Mouse (Mus musculus): Measurements from ENCODE around the gene Mtcl1. TPM values are rescaled to one million over a fixed set of nuclear protein-coding genes. Genes with fewer than 3 reads are reported as not detected.

The Mtcl1 gene
- polyA plus RNA-seq, 1 experiment from 2014 or later = 1.5 TPM

DNA sequence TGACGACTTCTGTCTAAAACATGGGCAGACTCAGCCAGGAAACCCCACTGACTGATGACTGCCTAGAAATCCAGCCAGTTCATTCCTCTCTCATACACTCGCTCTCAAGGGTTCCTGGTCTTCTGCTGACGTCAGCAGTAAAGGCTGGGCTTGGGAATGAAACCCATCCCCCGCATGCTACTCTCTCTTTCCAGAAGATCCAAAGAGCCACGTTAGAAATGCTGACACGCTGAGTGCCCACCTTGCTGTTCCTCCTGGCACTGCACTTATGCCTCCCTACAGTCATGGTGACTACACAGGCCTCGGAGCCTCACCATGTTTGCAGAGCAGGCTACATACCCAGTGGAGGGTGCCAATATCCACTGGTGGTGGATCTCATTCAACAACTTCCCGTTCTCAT lies 41.7 kb downstream of the Mtcl1 start:
- ATAC-seq = no peak
- H3K4me3 ChIP-seq (ENCODE audit: low read depth, low read length) = no peak overlapping the region
- H3K4me1 ChIP-seq (replicated peaks; ENCODE audit: control insufficient read depth, insufficient read depth, low read length) = no peaks in the 10 kb centered on the region
- H3K9me3 ChIP-seq (ENCODE audit: control insufficient read depth) = no peaks in the 10 kb centered on the region
- no peak overlapping the region for H3K9ac ChIP-seq (ENCODE audit: low read depth, low read length)
- no peak for TF ChIP-seq CTCF (IDR thresholded peaks at IDR 0.05; ENCODE audit: low read depth)
- no peaks in the 10 kb centered on the region for H3K27me3 ChIP-seq (replicated peaks; ENCODE audit: control insufficient read depth, insufficient read depth, low read length)
- no peak overlapping the region for H3K4me2 ChIP-seq (replicated peaks; ENCODE audit: low read depth)
- WGBS = 71% methylated on average over 8 of the region's 8 CpGs
- H3K36me3 ChIP-seq (ENCODE audit: control insufficient read depth, insufficient read depth) = no peaks in the 10 kb centered on the region
- H3K27ac ChIP-seq (ENCODE audit: low read depth, low read length) = no peak overlapping the region

DNA sequence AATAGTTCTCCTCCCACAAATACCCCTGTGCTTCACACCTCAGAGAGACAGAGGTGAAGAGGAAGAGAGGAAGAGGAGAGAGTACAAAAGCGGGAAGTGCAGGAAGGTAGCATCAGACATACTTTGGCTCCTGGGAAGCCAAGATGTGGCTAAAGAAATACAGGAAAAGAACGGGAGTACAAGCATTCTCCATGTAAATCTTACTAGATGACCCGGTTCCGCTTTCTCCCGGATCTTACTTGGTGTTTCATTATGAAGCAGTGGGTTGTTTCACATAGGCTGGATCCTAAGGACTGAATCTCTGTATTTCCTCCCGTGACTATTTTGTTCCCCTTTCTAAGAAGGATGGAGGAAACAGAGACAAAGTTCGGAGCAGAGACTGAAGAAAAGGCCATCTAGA lies 43.9 kb downstream of the Mtcl1 start:
- WGBS = 58% methylated on average over 7 of the region's 7 CpGs

DNA sequence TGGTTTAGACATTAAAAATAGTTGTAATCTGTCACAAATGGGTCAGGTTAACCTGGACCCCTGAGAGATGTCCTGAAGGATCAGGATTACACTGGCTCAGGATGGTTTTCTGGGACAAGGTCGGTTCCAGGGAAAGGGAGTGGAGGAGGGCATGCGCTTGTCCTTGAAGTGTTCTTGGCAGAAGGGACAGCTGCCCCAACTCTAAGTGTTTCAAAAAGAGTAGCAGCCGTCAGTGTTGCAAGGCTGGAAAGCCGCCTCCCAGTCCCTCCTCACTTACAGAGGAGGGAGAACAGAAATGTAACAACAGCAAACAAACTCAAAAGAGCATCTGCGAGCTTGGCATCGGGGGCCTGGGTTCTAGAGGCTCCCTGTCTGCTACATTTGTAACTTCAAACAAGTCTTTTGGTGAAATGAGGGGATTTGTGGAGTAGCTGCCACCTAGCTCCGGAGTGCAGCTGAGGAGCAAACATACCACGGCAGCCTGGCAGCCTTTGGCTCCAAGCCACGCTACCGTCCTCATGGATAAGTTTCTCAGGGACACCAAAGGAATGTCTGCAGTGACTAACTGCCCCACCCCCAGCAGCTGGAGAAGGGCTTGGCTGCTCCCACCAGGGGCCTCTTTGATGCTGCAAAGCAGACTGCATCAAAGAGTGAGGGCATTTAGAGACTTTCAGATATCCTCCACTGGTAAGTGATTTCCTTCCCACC lies 44.5 kb downstream of the Mtcl1 start:
- Histone ChIP-seq H3K9me3 (ENCODE audit: control insufficient read depth) (no peaks in the 10 kb centered on the region), H3K4me1 (replicated peaks; ENCODE audit: control insufficient read depth, insufficient read depth, low read length) (no peaks in the 10 kb centered on the region), H3K27me3 (replicated peaks; ENCODE audit: control insufficient read depth, insufficient read depth, low read length) (no peaks in the 10 kb centered on the region), H3K36me3 (ENCODE audit: control insufficient read depth, insufficient read depth) (no peaks in the 10 kb centered on the region), H3K27ac (ENCODE audit: low read depth, low read length) (no peak overlapping the region), H3K4me3 (ENCODE audit: low read depth, low read length) (no peak overlapping the region), H3K4me2 (replicated peaks; ENCODE audit: low read depth) (no peak overlapping the region; the same call in 1 of the 2 replicates), H3K9ac (ENCODE audit: low read depth, low read length) (no peak overlapping the region)
- no peak for TF ChIP-seq CTCF (IDR thresholded peaks at IDR 0.05; ENCODE audit: low read depth)
- ATAC-seq = no peak
- 21% methylated on average over 10 of the region's 10 CpGs for WGBS

More for the DNA sequence above, 43.9 kb downstream of the Mtcl1 start:
- Histone ChIP-seq H3K4me1 (replicated peaks; ENCODE audit: control insufficient read depth, insufficient read depth, low read length) (no peaks in the 10 kb centered on the region), H3K9me3 (ENCODE audit: control insufficient read depth) (no peaks in the 10 kb centered on the region), H3K27me3 (replicated peaks; ENCODE audit: control insufficient read depth, insufficient read depth, low read length) (no peaks in the 10 kb centered on the region), H3K4me3 (ENCODE audit: low read depth, low read length) (no peak overlapping the region), H3K9ac (ENCODE audit: low read depth, low read length) (no peak overlapping the region), H3K27ac (ENCODE audit: low read depth, low read length) (no peak overlapping the region), H3K4me2 (replicated peaks; ENCODE audit: low read depth) (no peak overlapping the region; the same call in 1 of the 2 replicates), H3K36me3 (ENCODE audit: control insufficient read depth, insufficient read depth) (no peaks in the 10 kb centered on the region)
- TF ChIP-seq CTCF (IDR thresholded peaks at IDR 0.05; ENCODE audit: low read depth) = no peak
- no peak for ATAC-seq

DNA sequence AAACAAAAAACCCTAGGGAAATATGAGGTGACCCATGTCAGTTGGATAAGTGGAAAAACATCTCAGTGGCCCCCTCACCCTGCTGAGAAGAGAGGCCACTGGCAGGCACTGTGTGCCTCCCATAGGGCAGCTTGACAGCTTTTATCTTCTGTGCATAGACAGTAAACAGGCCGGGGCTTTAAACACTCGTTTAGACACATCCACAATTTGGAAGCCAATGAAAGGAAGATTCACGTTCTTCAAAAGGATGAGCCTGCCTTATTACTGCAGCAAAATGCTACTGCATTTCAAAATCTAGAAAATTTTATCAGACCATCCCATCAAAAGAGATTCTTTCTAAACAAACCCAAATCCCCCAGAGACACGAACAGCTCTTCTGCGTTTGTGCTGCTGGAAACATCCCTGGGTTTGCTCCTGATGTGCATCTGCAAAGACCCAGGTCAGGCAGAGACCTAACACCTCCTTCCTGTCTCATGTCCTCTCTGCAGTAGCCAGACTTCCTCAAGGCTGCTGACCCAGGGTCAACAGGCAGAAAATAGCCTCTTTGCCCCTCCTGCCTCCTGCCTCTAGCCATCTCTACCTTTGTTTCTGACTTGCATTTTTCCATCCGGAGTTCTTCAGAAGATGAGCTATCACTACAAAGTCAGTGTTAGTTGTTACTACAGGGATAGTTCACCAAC lies 46.6 kb downstream of the Mtcl1 start:
- H3K4me3 ChIP-seq (ENCODE audit: low read depth, low read length) = no peak overlapping the region

DNA sequence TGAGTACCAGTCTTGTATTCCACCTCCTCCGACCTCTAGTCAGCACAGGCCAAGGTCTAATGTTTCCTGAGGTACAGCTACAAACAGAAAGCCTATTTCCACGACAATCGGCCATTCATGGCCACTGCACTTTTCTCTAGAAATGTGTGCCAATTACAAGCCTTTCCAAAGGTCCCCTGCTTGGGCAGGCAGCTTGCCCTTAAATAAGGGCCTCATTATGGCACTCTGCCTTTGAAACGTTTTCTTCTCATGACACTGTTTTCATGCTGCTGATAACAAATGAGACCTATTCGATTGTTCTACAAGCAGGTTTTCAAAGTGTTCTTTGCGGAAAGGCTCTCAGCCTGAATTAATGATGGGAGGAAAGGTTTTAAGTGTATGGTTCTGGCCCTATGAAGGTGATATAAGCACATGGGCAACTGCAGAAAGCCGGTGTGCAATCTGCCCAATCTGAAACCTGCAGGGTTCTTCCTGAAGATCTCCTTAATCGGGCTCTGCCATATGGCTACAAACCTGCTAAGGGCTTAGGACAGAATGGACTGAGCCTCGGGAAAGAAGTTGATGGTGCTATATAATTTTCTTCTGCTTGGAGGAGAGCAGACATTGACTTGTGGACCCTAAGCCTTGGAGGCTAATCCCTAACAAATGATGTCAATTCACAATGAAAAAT lies 47.8 kb downstream of the Mtcl1 start:
- WGBS = 59% methylated on average over 9 of the region's 9 CpGs
- TF ChIP-seq CTCF (IDR thresholded peaks at IDR 0.05; ENCODE audit: low read depth) = no peak
- H3K4me2 ChIP-seq (replicated peaks; ENCODE audit: low read depth) = no peak overlapping the region

More for the DNA sequence above, 46.6 kb downstream of the Mtcl1 start:
- H3K4me2 ChIP-seq (replicated peaks; ENCODE audit: low read depth) = no peak overlapping the region
- no peaks in the 10 kb centered on the region for H3K27me3 ChIP-seq (replicated peaks; ENCODE audit: control insufficient read depth, insufficient read depth, low read length)
- no peaks in the 10 kb centered on the region for H3K36me3 ChIP-seq (ENCODE audit: control insufficient read depth, insufficient read depth)
- TF ChIP-seq CTCF (IDR thresholded peaks at IDR 0.05; ENCODE audit: low read depth) = no peak
- H3K27ac ChIP-seq (ENCODE audit: low read depth, low read length) = no peak overlapping the region
- ATAC-seq = no peak
- H3K9me3 ChIP-seq (ENCODE audit: control insufficient read depth) = no peaks in the 10 kb centered on the region
- no peaks in the 10 kb centered on the region for H3K4me1 ChIP-seq (replicated peaks; ENCODE audit: control insufficient read depth, insufficient read depth, low read length)
- H3K9ac ChIP-seq (ENCODE audit: low read depth, low read length) = no peak overlapping the region
- 40% methylated on average over 6 of the region's 6 CpGs for WGBS

DNA sequence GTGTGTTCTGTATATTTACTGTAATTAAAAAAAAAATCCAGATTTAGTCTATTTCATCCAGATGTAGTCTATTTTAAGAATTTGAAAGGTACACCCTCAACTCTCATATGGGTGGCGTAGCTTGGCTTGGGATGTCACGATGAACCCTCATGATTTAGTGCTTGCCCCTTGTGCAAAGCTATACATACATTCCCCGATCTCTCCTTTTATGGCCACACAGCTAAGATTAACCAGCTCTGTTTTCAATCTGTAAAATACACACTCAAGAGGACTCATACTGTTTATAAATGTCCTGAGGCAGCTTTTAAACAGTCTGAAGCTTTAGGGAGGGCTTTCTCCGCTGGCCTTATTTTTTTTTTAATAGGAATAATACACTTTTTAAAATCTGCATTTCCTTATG lies 49.8 kb downstream of the Mtcl1 start:
- Histone ChIP-seq H3K36me3 (ENCODE audit: control insufficient read depth, insufficient read depth) (no peaks in the 10 kb centered on the region), H3K9me3 (ENCODE audit: control insufficient read depth) (no peaks in the 10 kb centered on the region), H3K4me3 (ENCODE audit: low read depth, low read length) (no peak overlapping the region), H3K4me2 (replicated peaks; ENCODE audit: low read depth) (no peak overlapping the region), H3K9ac (ENCODE audit: low read depth, low read length) (no peak overlapping the region), H3K27me3 (replicated peaks; ENCODE audit: control insufficient read depth, insufficient read depth, low read length) (no peaks in the 10 kb centered on the region), H3K27ac (ENCODE audit: low read depth, low read length) (no peak overlapping the region), H3K4me1 (replicated peaks; ENCODE audit: control insufficient read depth, insufficient read depth, low read length) (no peaks in the 10 kb centered on the region)
- 65% methylated on average over 4 of the region's 4 CpGs for WGBS
- TF ChIP-seq CTCF (IDR thresholded peaks at IDR 0.05; ENCODE audit: low read depth) = no peak
- no peak for ATAC-seq

More for the DNA sequence above, 47.8 kb downstream of the Mtcl1 start:
- Histone ChIP-seq H3K27me3 (replicated peaks; ENCODE audit: control insufficient read depth, insufficient read depth, low read length) (no peaks in the 10 kb centered on the region), H3K4me3 (ENCODE audit: low read depth, low read length) (no peak overlapping the region), H3K9me3 (ENCODE audit: control insufficient read depth) (no peaks in the 10 kb centered on the region), H3K4me1 (replicated peaks; ENCODE audit: control insufficient read depth, insufficient read depth, low read length) (no peaks in the 10 kb centered on the region), H3K36me3 (ENCODE audit: control insufficient read depth, insufficient read depth) (no peaks in the 10 kb centered on the region), H3K9ac (ENCODE audit: low read depth, low read length) (no peak overlapping the region), H3K27ac (ENCODE audit: low read depth, low read length) (no peak overlapping the region)
- no peak for ATAC-seq

All from intestine, postnatal 0 days (tissue).